Mouse (Mus musculus): ENCODE results near the gene Rai1.

DNA sequence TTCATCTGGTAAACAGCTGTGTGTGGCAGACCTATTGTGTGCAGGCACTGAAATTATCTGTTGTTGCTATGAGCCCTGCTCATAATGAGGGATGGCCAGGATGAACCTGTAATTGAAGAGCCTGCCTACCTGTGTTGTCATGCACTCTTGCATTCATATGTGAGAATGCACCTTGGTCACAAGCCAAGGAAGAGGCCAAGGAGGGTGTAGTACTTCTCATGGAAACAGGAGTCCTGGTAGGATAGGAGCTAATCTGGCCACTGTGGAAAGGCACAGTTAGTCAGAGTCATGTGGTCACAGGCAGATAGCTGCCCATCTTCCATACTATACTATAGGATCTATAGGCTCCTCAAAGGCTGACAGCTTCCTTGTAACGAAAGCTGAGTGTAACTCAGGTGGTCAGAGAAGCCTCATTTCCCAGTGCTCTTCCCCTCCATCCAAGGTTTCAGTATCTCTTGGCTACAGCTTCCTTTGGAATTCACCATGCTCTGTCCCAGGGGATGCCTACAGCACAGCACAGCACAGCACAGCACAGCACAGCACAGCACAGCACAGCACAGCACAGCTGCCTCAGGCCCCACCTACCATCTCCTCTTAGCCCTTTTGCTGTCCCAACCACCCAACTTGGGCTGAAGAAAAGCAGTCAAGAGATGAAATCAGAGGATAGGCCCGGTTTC is 15.9 kb downstream of the Rai1 start:
- TF ChIP-seq CTCF (conservative IDR thresholded peaks at IDR 0.05 in 1 of 2, IDR thresholded peaks at IDR 0.05 in 1 of 2; ENCODE audit: low read depth in 2 of 2, low read length in 2 of 2) (no peak), MAFK (IDR thresholded peaks at IDR 0.05; ENCODE audit: insufficient replicate concordance, low read length) (no peak)

Measured in CH12.LX (cell line).